Mouse (Mus musculus): ENCODE measurements around the gene Tcte3.

GRCm38 (mm10) chr17:15088591-15089001 is 47.3 kb upstream of the Tcte3 start:
- no peak for TF ChIP-seq CTCF (IDR thresholded peaks at IDR 0.05; ENCODE audit: borderline replicate concordance, control insufficient read depth, extremely low read depth, insufficient read depth, low read length, poor library complexity)
- no peak for TF ChIP-seq POLR2A (IDR thresholded peaks at IDR 0.05; ENCODE audit: control insufficient read depth, extremely low read depth, insufficient read depth, low read length, poor library complexity)

Measured in thymus, adult 2 months (tissue).